Mouse (Mus musculus): ENCODE measurements around the gene Tgm7.

- TF ChIP-seq POLR2A (IDR thresholded peaks at IDR 0.05; ENCODE audit: low read depth, low read length) (no peak), CTCF (conservative IDR thresholded peaks at IDR 0.05; ENCODE audit: insufficient read depth, insufficient read length, low read depth, low read length) (no peak)
Measured at GRCm38 (mm10) chr2:121089751-121090150, 19.8 kb downstream of the Tgm7 start.
